Mouse (Mus musculus): ENCODE data around the gene Hoxb3. TPM values are rescaled to one million over a fixed set of nuclear protein-coding genes. Genes with fewer than 3 reads are reported as not detected.

Gene Hoxb3
- polyA plus RNA-seq, 1 experiment = 11.0 TPM

- TF ChIP-seq POLR2A (IDR thresholded peaks at IDR 0.05; ENCODE audit: borderline replicate concordance, extremely low read depth, low read depth, low read length) (no peak), CTCF (IDR thresholded peaks at IDR 0.05; ENCODE audit: insufficient read depth, low read length) (no peak)
- Histone ChIP-seq H3K4me3 (replicated peaks; ENCODE audit: extremely low read depth, low read depth, low read length) (no peak overlapping the region), H3K4me1 (ENCODE audit: control insufficient read depth, insufficient read depth, low read length) (0 out of 2 replicates have a peak, but pooled peaks cover 2% of the 10 kb centered on the region)
- DNase-seq = no peak
- WGBS = 23% methylated on average over 9 of the region's 9 CpGs
Observed at GRCm38 (mm10) chr11:96287411-96287810, 35.7 kb upstream of the Hoxb3 start.

DNA sequence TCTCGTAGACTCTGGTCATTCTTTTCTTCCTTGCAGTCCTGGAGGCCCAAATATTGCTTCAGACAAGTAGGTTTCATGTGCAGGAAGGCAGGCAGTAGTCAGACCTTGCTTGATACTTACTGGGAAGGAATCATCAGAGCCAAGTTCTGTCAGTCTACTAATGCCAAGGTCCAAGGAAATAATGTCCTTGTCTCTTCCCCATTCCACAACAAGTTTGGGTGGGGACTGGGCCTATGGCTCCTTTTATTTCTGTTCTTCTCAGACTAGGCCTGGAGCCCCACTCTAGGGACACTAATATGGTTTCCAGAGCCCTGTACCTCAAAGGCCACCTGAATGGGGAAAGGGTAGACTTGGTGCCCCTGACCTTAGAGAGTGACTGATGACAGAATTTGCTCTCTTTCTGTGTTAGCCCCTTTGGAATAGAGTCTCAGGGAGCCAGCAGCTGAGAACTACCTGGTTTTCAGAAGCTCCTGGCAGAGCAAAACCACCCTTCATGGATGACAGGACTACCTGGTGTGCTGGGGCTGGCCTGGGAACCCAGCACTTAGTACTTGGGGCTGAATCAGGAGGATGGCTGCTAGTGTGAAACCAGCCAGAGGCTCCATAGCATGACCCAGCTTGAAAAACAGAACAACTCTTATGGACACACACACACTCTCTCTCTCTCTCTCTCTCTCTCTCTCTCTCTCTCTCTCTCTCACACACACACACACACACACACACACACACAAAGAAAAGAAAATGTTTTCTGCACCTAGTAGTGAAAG is 34.5 kb upstream of the Hoxb3 start:
- 55% methylated on average over 1 of the region's 1 CpGs for WGBS
- Histone ChIP-seq H3K4me1 (ENCODE audit: control insufficient read depth, insufficient read depth, low read length) (no peaks in the 10 kb centered on the region), H3K4me3 (replicated peaks; ENCODE audit: extremely low read depth, low read depth, low read length) (no peak overlapping the region)
- TF ChIP-seq CTCF (IDR thresholded peaks at IDR 0.05; ENCODE audit: insufficient read depth, low read length) = no peak
- no peak for TF ChIP-seq POLR2A (IDR thresholded peaks at IDR 0.05; ENCODE audit: borderline replicate concordance, extremely low read depth, low read depth, low read length)
- DNase-seq = no peak

DNA sequence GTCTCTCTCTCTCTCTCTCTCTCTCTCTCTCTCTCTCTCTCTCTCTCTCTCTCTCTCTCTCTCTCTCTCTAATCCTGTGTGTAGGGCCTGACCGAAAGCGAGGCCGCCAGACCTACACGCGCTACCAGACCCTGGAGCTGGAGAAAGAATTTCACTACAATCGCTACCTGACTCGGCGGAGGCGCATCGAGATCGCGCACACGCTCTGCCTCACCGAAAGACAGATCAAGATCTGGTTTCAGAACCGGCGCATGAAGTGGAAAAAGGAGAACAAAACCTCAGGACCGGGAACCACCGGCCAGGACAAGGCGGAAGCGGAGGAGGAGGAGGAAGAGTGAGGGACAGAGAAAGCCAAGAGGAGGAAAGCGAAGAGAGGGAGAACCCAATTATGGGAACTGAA is 33.8 kb upstream of the Hoxb3 start:
- DNase-seq = no peak
- Histone ChIP-seq H3K4me3 (replicated peaks; ENCODE audit: extremely low read depth, low read depth, low read length) (no peak overlapping the region), H3K4me1 (ENCODE audit: control insufficient read depth, insufficient read depth, low read length) (no peaks in the 10 kb centered on the region)
- 54% methylated on average over 21 of the region's 21 CpGs for WGBS
- no peak for TF ChIP-seq CTCF (IDR thresholded peaks at IDR 0.05; ENCODE audit: insufficient read depth, low read length)
- TF ChIP-seq POLR2A (IDR thresholded peaks at IDR 0.05; ENCODE audit: borderline replicate concordance, extremely low read depth, low read depth, low read length) = no peak

DNA sequence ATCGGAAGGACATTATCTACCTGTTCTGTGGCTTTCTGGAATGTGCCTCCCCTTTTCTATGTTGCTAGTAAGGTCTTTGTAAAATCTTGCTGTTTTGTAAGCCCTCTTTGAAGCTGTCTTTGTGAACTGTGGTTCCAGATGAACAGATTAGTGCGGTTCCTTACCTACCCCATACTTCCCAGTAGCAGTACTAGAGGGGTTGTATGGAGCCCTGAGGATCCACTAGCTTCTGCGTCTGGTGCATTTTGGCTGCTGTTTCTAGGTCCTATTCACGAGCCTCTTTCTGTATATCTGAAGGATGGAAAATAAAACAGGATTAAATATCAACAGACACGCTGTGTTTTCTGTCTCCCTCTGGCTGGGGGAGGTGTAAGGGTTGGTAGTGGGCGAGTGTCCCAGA is 33.3 kb upstream of the Hoxb3 start:
- DNase-seq = no peak
- no peak for TF ChIP-seq CTCF (IDR thresholded peaks at IDR 0.05; ENCODE audit: insufficient read depth, low read length)
- no peak for TF ChIP-seq POLR2A (IDR thresholded peaks at IDR 0.05; ENCODE audit: borderline replicate concordance, extremely low read depth, low read depth, low read length)
- Histone ChIP-seq H3K4me3 (replicated peaks; ENCODE audit: extremely low read depth, low read depth, low read length) (no peak overlapping the region), H3K4me1 (ENCODE audit: control insufficient read depth, insufficient read depth, low read length) (peaks cover 3% of the 10 kb centered on the region; the same call in 1 of the 2 replicates)
- 57% methylated on average over 6 of the region's 6 CpGs for WGBS

GRCm38 (mm10) chr11:96290705-96291355 is 32.3 kb upstream of the Hoxb3 start:
- TF ChIP-seq POLR2A (IDR thresholded peaks at IDR 0.05; ENCODE audit: borderline replicate concordance, extremely low read depth, low read depth, low read length) = no peak
- no peak for TF ChIP-seq CTCF (IDR thresholded peaks at IDR 0.05; ENCODE audit: insufficient read depth, low read length)
- 54% methylated on average over 17 of the region's 17 CpGs for WGBS
- no peak overlapping the region for H3K4me3 ChIP-seq (replicated peaks; ENCODE audit: extremely low read depth, low read depth, low read length)
- DNase-seq = no peak
- peaks cover 4% of the 10 kb centered on the region; the same call in 1 of the 2 replicates for H3K4me1 ChIP-seq (ENCODE audit: control insufficient read depth, insufficient read depth, low read length)

DNA sequence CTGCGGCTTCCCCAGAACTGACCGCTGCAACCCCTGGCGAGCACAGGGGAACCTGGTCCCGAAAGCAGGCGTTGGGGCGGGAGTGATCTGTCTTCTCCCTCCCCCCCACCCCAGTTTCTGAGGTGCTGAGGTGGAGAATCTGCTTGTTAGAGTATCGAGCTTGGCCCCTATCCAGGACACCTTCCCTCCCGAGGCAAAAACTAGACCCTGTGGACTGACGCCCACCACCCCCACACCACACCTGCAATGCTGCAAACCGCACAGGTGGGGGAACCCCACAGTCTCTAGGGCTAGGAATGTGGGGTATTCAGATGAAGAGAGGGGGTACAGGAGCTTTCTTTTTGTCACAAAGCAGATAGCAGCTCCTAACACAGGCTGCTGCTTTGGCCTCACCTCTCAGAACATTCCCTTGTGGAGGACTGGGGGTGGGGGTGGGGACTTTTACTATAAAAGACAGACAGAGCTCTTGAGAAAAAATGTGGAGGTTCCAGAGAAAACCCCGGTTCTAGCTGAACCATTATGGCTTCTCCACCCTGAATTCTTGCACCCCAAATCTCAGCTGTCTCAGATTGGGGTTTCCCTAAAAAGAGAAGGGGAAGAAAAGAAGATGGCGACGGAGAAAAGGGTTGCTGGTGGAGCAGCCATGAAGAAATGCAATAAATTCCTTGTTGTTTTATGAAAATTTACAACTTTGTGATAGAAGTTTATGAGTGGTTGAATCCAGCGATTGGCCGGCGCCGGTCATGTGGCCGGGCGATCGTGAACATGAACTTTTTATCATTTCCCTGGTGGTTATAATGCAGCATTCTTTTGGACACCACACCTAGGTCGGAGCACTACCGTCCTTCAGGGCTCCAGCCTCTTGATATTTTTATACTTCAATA is 31.2 kb upstream of the Hoxb3 start, which contains the start of gene Hoxb6:
Gene Hoxb6 (plus strand): TSS at position 796 of the 884 bp plus-strand sequence.
- Histone ChIP-seq H3K4me3 (replicated peaks; ENCODE audit: extremely low read depth, low read depth, low read length) (no peak within 1 kb of the TSS), H3K4me1 (ENCODE audit: control insufficient read depth, insufficient read depth, low read length) (peaks cover 4% of the 10 kb centered on the region; the same call in 1 of the 2 replicates)
- DNase-seq = no peak
- TF ChIP-seq CTCF (IDR thresholded peaks at IDR 0.05; ENCODE audit: insufficient read depth, low read length) = no peak
- TF ChIP-seq POLR2A (IDR thresholded peaks at IDR 0.05; ENCODE audit: borderline replicate concordance, extremely low read depth, low read depth, low read length) = no peak
- WGBS = 20% methylated on average over 22 of the region's 22 CpGs

DNA sequence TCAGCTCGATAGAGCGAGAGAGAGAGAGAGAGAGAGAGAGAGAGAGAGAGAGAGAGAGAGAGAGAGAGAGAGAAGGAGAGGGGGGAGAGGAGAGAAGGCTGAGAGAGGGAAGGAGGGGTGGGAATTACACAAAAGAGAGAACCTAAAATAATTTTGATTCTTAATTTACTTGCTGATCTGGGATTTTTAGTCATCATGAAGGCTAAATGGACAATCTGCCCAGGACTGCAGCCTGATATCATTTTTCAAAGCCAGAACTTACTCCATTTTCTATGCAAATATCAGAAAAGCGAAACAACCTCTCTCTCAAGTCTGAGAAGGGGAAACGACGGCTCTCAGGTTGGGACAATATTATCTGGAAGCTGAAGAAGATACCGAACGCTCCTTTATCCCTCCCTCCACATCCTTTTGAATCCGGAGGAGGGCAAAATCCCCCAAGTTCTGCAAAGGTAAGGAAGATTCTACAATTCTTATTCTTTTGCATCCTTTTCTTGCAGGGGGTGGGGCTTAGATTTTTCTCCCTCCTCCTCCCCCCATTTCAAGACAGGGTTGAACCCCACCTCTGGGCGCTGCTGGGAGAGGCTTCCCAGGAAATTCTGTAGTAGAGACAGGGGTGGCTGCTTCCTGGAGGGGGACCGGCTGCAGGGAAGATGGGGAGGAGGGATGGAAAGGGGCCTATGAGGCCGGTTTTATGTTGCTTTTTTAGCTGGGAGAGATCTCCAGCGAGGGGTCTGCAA is 30.4 kb upstream of the Hoxb3 start:
- H3K4me3 ChIP-seq (replicated peaks; ENCODE audit: extremely low read depth, low read depth, low read length) = no peak overlapping the region
- no peak for DNase-seq
- H3K4me1 ChIP-seq (ENCODE audit: control insufficient read depth, insufficient read depth, low read length) = peaks cover 4% of the 10 kb centered on the region; the same call in 1 of the 2 replicates
- WGBS = 22% methylated on average over 12 of the region's 12 CpGs
- TF ChIP-seq POLR2A (IDR thresholded peaks at IDR 0.05; ENCODE audit: borderline replicate concordance, extremely low read depth, low read depth, low read length) (no peak), CTCF (IDR thresholded peaks at IDR 0.05; ENCODE audit: insufficient read depth, low read length) (no peak)

GRCm38 (mm10) chr11:96293302-96293921 is 29.7 kb upstream of the Hoxb3 start:
- TF ChIP-seq POLR2A (IDR thresholded peaks at IDR 0.05; ENCODE audit: borderline replicate concordance, extremely low read depth, low read depth, low read length) (no peak), CTCF (IDR thresholded peaks at IDR 0.05; ENCODE audit: insufficient read depth, low read length) (no peak)
- no peak for DNase-seq
- Histone ChIP-seq H3K4me1 (ENCODE audit: control insufficient read depth, insufficient read depth, low read length) (peaks cover 4% of the 10 kb centered on the region; the same call in 1 of the 2 replicates), H3K4me3 (replicated peaks; ENCODE audit: extremely low read depth, low read depth, low read length) (no peak overlapping the region)
- 24% methylated on average over 22 of the region's 22 CpGs for WGBS
